Mouse (Mus musculus) olfactory bulb, adult 2 months (tissue): ENCODE data around the gene Noto. TPM values are rescaled to one million over a fixed set of nuclear protein-coding genes. Genes with fewer than 3 reads are reported as not detected.

Source experiments
- H3K27ac ChIP-seq: fragments of 200-500 bp; 2 replicates; pipeline ENCODE4 v1.5.1; 2012; ENCODE audit warnings: low read depth, low read length; ENCODE audit not compliant: insufficient read depth
- H3K4me1 ChIP-seq: fragments of 200-500 bp; 2 replicates; pipeline ENCODE4 v1.6.1; 2012; ENCODE audit warnings: low read length; ENCODE audit not compliant: control insufficient read depth, insufficient read depth
- H3K4me3 ChIP-seq: fragments of 200-500 bp; 2 replicates; pipeline ENCODE4 v1.5.1; 2012; ENCODE audit warnings: mild to moderate bottlenecking, low read depth, low read length, moderate library complexity; ENCODE audit not compliant: insufficient read depth
- CTCF ChIP-seq: fragments of 200-500 bp; IDR thresholded peaks from 2 replicates; pipeline ENCODE4 v1.5.1; 2012; ENCODE audit warnings: low read depth, mild to moderate bottlenecking, low read length, moderate library complexity; ENCODE audit not compliant: insufficient read depth
- POLR2A ChIP-seq: fragments of 200-500 bp; IDR thresholded peaks from 2 replicates; pipeline ENCODE4 v1.6.1; 2012; ENCODE audit warnings: mild to moderate bottlenecking, low read depth, low read length, moderate library complexity; ENCODE audit not compliant: insufficient read depth
- WGBS: fragments of 180-500 bp; shearing (Covaris S2); methylation state at CpG from one replicate; pipeline ENCODE4 v1.1.7; 2018; 5-methylcytosine and 5-hydroxymethylcytosine counted together
- polyA plus RNA-seq: library from polyadenylated mRNA; stranded (reverse); fragments of >200 nt; gene quantifications from 2 replicates; pipeline ENCODE4 v1.2.4, GENCODE M21; 2012; ENCODE audit warnings: low replicate concordance; ENCODE audit not compliant: missing spikeins, insufficient read depth, insufficient read length

Gene Noto
- polyA plus RNA-seq, 1 experiment: not detected

GRCm38 (mm10) chr6:85381648-85382020 is 42.1 kb upstream of the Noto start:
- 91% methylated on average over 10 of the region's 10 CpGs for WGBS
- Histone ChIP-seq H3K4me1 (peaks cover 3% of the 10 kb centered on the region; the same call in 1 of the 2 replicates), H3K27ac (no peak overlapping the region), H3K4me3 (no peak overlapping the region)
- no peak for TF ChIP-seq POLR2A
- no peak for TF ChIP-seq CTCF

GRCm38 (mm10) chr6:85382791-85383190 is 40.9 kb upstream of the Noto start:
- TF ChIP-seq CTCF: no peak
- TF ChIP-seq POLR2A: no peak
- 94% methylated on average over 2 of the region's 2 CpGs for WGBS
- Histone ChIP-seq H3K4me3 (no peak overlapping the region), H3K4me1 (peaks cover 3% of the 10 kb centered on the region; the same call in 1 of the 2 replicates), H3K27ac (no peak overlapping the region)

GRCm38 (mm10) chr6:85388608-85389007 is 35.1 kb upstream of the Noto start:
- Histone ChIP-seq H3K27ac (no peak overlapping the region), H3K4me1 (no peaks in the 10 kb centered on the region), H3K4me3 (no peak overlapping the region)
- no peak for TF ChIP-seq CTCF
- TF ChIP-seq POLR2A: no peak
- 86% methylated on average over 5 of the region's 5 CpGs for WGBS

GRCm38 (mm10) chr6:85391803-85392202 is 31.9 kb upstream of the Noto start:
- H3K27ac ChIP-seq: no peak overlapping the region
- H3K4me1 ChIP-seq: no peaks in the 10 kb centered on the region
- TF ChIP-seq POLR2A (no peak), CTCF (no peak)
- WGBS: 13% methylated on average over 6 of the region's 7 CpGs
- H3K4me3 ChIP-seq: no peak overlapping the region

- WGBS: 91% methylated on average over 2 of the region's 2 CpGs
- TF ChIP-seq CTCF: no peak
- Histone ChIP-seq H3K27ac (no peak overlapping the region), H3K4me3 (no peak overlapping the region), H3K4me1 (no peaks in the 10 kb centered on the region)
These were observed 28.3 kb upstream of the Noto start for GRCm38 (mm10) chr6:85395360-85395759.

- Histone ChIP-seq H3K4me1 (no peaks in the 10 kb centered on the region), H3K27ac (no peak overlapping the region), H3K4me3 (no peak overlapping the region)
- WGBS: 25% methylated on average over 1 of the region's 1 CpGs
- TF ChIP-seq POLR2A (no peak), CTCF (no peak)
These were observed 26.5 kb upstream of the Noto start for GRCm38 (mm10) chr6:85397165-85397564.

GRCm38 (mm10) chr6:85399715-85400114 is 24.0 kb upstream of the Noto start:
- WGBS: 24% methylated on average over 5 of the region's 5 CpGs
- Histone ChIP-seq H3K4me1 (no peaks in the 10 kb centered on the region), H3K4me3 (no peak overlapping the region), H3K27ac (no peak overlapping the region)
- TF ChIP-seq CTCF (no peak), POLR2A (no peak)

GRCm38 (mm10) chr6:85402613-85403012 is 21.1 kb upstream of the Noto start:
- Histone ChIP-seq H3K4me1 (no peaks in the 10 kb centered on the region), H3K27ac (no peak overlapping the region), H3K4me3 (no peak overlapping the region)
- 61% methylated on average over 2 of the region's 2 CpGs for WGBS
- no peak for TF ChIP-seq CTCF
- TF ChIP-seq POLR2A: no peak

GRCm38 (mm10) chr6:85403039-85403438 is 20.6 kb upstream of the Noto start:
- WGBS: 66% methylated on average over 10 of the region's 10 CpGs
- Histone ChIP-seq H3K27ac (no peak overlapping the region), H3K4me3 (no peak overlapping the region), H3K4me1 (no peaks in the 10 kb centered on the region)
- TF ChIP-seq CTCF (no peak), POLR2A (no peak)

GRCm38 (mm10) chr6:85409003-85409402 is 14.7 kb upstream of the Noto start:
- TF ChIP-seq POLR2A (no peak), CTCF (no peak)
- Histone ChIP-seq H3K27ac (no peak overlapping the region), H3K4me1 (peaks cover 4% of the 10 kb centered on the region; the same call in 1 of the 2 replicates), H3K4me3 (no peak overlapping the region)
- WGBS: 16% methylated on average over 31 of the region's 31 CpGs
